Mouse (Mus musculus) left cerebral cortex, postnatal 10 days (tissue): Measurements from ENCODE around the gene Lmln. TPM values are rescaled to one million over a fixed set of nuclear protein-coding genes. Genes with fewer than 3 reads are reported as not detected.
"Not testable (repeated sequence)": the region's sequence is repeated elsewhere in the genome, so short reads cannot be mapped to it uniquely, and the experiment has no call there.

Experiments
- DNase-seq, 2 experiments: peaks; one replicate each; pipeline ENCODE4 v3.0.0; 2021 to 2022; ENCODE audit warnings: low spot score in 2 of 2, mixed read lengths in 1 of 2; ENCODE audit errors: extremely low spot score in 1 of 2
- intact Hi-C: fragments of 180-260 bp; cut with DNase I; formaldehyde crosslinking; loops from one replicate; pipeline ENCODE4 v1.15.1; 2025
- total RNA-seq, 2 experiments: library from RNA; stranded (reverse); gene quantifications; 2 replicates each; pipeline ENCODE4 v1.2.3; 2021

The Lmln gene
- 10 to 100 TPM; 20.1 to 24.2 TPM for total RNA-seq

GRCm38 (mm10) chr16:33062024-33062681, at the start of gene Lmln:
Gene Lmln (plus strand): TSS chr16:33062521.
- intact Hi-C loops: loop anchor here (5.0 kb wide), 2 partner anchors 90 to 680 kb away; no protein-coding TSS in a partner anchor
- peak; percentile 85 to 95 for DNase-seq

- intact Hi-C loops: loop anchor here (5.0 kb wide), 1 partner anchor 196 kb away; no protein-coding TSS in a partner anchor
- DNase-seq: no peak
These were observed 48.5 kb upstream of the Lmln start for GRCm38 (mm10) chr16:33013801-33014200.

GRCm38 (mm10) chr16:33014921-33015320, 47.4 kb upstream of the Lmln start:
- intact Hi-C loops: loop anchor here (5.0 kb wide), 1 partner anchor 198 kb away; no protein-coding TSS in a partner anchor
- DNase-seq: no peak

GRCm38 (mm10) chr16:33015396-33015907, 46.9 kb upstream of the Lmln start:
- intact Hi-C loops: no loop called here
- DNase-seq: no peak

- DNase-seq: no peak
- intact Hi-C loops: no loop called here
These were observed 46.3 kb upstream of the Lmln start for GRCm38 (mm10) chr16:33015986-33016385.

GRCm38 (mm10) chr16:33017677-33018349, 44.5 kb upstream of the Lmln start:
- no peak for DNase-seq
- intact Hi-C loops: no loop called here

GRCm38 (mm10) chr16:33019117-33019770, 43.1 kb upstream of the Lmln start:
- no peak for DNase-seq
- intact Hi-C loops: no loop called here

GRCm38 (mm10) chr16:33021381-33021780, 40.9 kb upstream of the Lmln start:
- DNase-seq: no peak
- intact Hi-C loops: no loop called here

GRCm38 (mm10) chr16:33023750-33024149, 38.6 kb upstream of the Lmln start:
- DNase-seq: peak; percentile 76 to 85
- intact Hi-C loops: no loop called here

- intact Hi-C loops: no loop called here
These were observed 37.7 kb upstream of the Lmln start for GRCm38 (mm10) chr16:33024456-33025104.

GRCm38 (mm10) chr16:33026357-33026756, 36.0 kb upstream of the Lmln start:
- intact Hi-C loops: loop anchor here (1.0 kb wide), 1 partner anchor 126 kb away; no protein-coding TSS in a partner anchor

More at GRCm38 (mm10) chr16:33024456-33025104, 37.7 kb upstream of the Lmln start:
- DNase-seq: no peak

GRCm38 (mm10) chr16:33036006-33036405, 26.3 kb upstream of the Lmln start:
- intact Hi-C loops: no loop called here
- DNase-seq: no peak

More at GRCm38 (mm10) chr16:33026357-33026756, 36.0 kb upstream of the Lmln start:
- peak in 1 of 2 experiments; percentile 49 for DNase-seq

- intact Hi-C loops: no loop called here
These were observed 19.6 kb upstream of the Lmln start for GRCm38 (mm10) chr16:33042682-33043081.

GRCm38 (mm10) chr16:33043268-33043667, 19.1 kb upstream of the Lmln start:
- intact Hi-C loops: no loop called here
- DNase-seq: no peak

More at GRCm38 (mm10) chr16:33042682-33043081, 19.6 kb upstream of the Lmln start:
- no peak for DNase-seq

- intact Hi-C loops: no loop called here
- DNase-seq: no peak
These were observed 14.3 kb upstream of the Lmln start for GRCm38 (mm10) chr16:33048004-33048403.

- no peak for DNase-seq
- intact Hi-C loops: no loop called here
These were observed 13.6 kb upstream of the Lmln start for GRCm38 (mm10) chr16:33048686-33049085.

- intact Hi-C loops: no loop called here
These were observed 12.5 kb upstream of the Lmln start for GRCm38 (mm10) chr16:33049809-33050208.

GRCm38 (mm10) chr16:33053141-33053540, 9.2 kb upstream of the Lmln start:
- no peak for DNase-seq
- intact Hi-C loops: no loop called here

More at GRCm38 (mm10) chr16:33049809-33050208, 12.5 kb upstream of the Lmln start:
- DNase-seq: no peak

- DNase-seq, intact Hi-C loops: not testable (repeated sequence)
These were observed 7.4 kb upstream of the Lmln start for GRCm38 (mm10) chr16:33054927-33055326.
